ENCODE assay signal across 22 mouse cellular contexts in the genomic region with DNA sequence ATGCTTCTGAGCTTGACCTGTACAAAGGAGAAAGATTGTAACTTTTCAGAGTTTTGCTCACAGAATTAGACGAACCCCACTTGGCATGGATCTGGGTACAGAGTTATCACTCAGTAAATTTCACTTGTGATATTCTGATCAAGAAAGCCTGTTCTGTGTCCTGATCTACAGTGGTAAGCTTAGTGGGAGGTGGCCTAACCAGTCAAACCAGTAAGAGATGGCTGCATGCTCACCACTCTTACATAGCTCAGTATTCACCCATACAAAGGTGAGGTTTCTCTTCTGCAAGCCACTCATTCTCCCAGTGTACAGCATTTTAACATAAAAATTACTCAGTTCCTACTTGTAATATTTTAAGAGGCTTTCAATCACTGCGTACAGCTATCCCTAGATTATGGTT.
"Had no signal": no experiment of that assay in that cellular context is flagged by ENCODE, and none has a peak within 500 bp of the region (broad histone marks: within the 10 kb centered on the region; RNA-seq: fewer than 3 reads in every experiment).

No protein-coding gene starts in this region.

- H3K4me3 ChIP-seq: heart, adult 2 months; heart, embryonic 13.5 days; heart, embryonic 15.5 days; hindbrain, embryonic 13.5 days; hindbrain, embryonic 15.5 days; layer of hippocampus, adult 2 months; left cerebral cortex, adult 2 months; limb, embryonic 10.5 days; limb, embryonic 12.5 days had no signal

- H3K4me2 ChIP-seq: heart, embryonic 11.5 days; heart, embryonic 13.5 days; heart, embryonic 15.5 days; hindbrain, embryonic 13.5 days; hindbrain, embryonic 15.5 days; limb, embryonic 12.5 days had no signal

- H3K4me1 ChIP-seq: heart, embryonic 13.5 days; heart, embryonic 15.5 days; hindbrain, embryonic 13.5 days; hindbrain, embryonic 15.5 days; limb, embryonic 12.5 days had no signal

- H3K36me3 ChIP-seq: heart, embryonic 13.5 days; heart, embryonic 15.5 days; hindbrain, embryonic 13.5 days; hindbrain, embryonic 15.5 days; limb, embryonic 10.5 days; limb, embryonic 12.5 days had no signal

- ATAC-seq: forebrain, postnatal 0 days; hindbrain, postnatal 0 days; intestine, postnatal 0 days had no signal

- H3K9ac ChIP-seq: forebrain, postnatal 0 days; heart, embryonic 13.5 days; heart, embryonic 15.5 days; hindbrain, embryonic 13.5 days; hindbrain, embryonic 15.5 days; limb, embryonic 12.5 days had no signal

- H3K27ac ChIP-seq: heart, adult 2 months; heart, embryonic 13.5 days; heart, embryonic 15.5 days; hindbrain, embryonic 13.5 days; hindbrain, embryonic 15.5 days; hindbrain, postnatal 0 days; layer of hippocampus, adult 2 months; left cerebral cortex, adult 2 months; limb, embryonic 10.5 days; limb, embryonic 12.5 days had no signal

- H3K9me3 ChIP-seq: heart, embryonic 13.5 days; heart, embryonic 15.5 days; hindbrain, embryonic 13.5 days; hindbrain, embryonic 15.5 days; limb, embryonic 10.5 days; limb, embryonic 12.5 days had no signal

- DNase-seq: forebrain, postnatal 0 days; gastrocnemius, postnatal 14 days; gastrocnemius, postnatal 36 days; heart, adult 2 months; heart, postnatal 14 days; heart, postnatal 36 days; kidney, adult 18-20 months; kidney, adult 8-10 months; kidney, postnatal 10 days; kidney, postnatal 25 days; kidney, postnatal 4 days had no signal

- H3K27me3 ChIP-seq: heart, embryonic 13.5 days; heart, embryonic 15.5 days; hindbrain, embryonic 13.5 days; hindbrain, embryonic 15.5 days; limb, embryonic 12.5 days had no signal
